Mouse (Mus musculus): ENCODE results near the gene C6. TPM values are rescaled to one million over a fixed set of nuclear protein-coding genes. Genes with fewer than 3 reads are reported as not detected.

C6 gene
- polyA plus RNA-seq (2015; fragmentation: Nextera tagmentation; extraction: Ambion mirVana) = 2.7 and 3.0 TPM in 2 replicates

DNA sequence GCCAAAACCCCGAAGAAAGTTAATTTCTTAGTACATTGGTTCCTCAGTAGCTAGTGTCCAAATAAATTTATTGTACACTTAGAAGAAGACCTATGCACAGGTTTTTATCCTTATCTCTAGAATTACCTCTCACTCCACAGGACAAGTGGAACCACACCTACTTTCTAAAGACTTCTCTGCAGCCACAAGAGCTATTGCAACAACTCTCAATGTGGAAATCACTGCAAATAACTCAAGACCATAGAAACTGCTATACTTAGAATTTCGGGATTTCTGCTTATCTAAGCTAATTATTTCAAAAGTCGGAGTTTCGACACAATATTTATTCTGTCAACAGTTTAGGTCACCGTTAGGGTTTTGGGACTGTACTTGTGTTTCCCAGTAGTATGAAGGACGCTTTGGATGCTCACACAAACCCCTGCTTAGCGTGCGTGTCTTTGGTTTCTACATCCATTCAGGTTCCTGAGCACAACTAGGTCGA lies at the start of gene C6:
TSS of gene C6 (plus strand) at position 346 of the 481 bp plus-strand sequence.
- Histone ChIP-seq H3K27me3 (no peaks in the 10 kb centered on the region), H3K9me3 (replicated peaks) (no peaks in the 10 kb centered on the region), H3K4me1 (replicated peaks) (no peaks in the 10 kb centered on the region), H3K27ac (replicated peaks) (no peak within 1 kb of the TSS), H3K4me2 (no peak within 1 kb of the TSS), H3K4me3 (replicated peaks) (no peak within 1 kb of the TSS), H3K36me3 (replicated peaks) (no peaks in the 10 kb centered on the region), H3K9ac (no peak within 1 kb of the TSS)
- 63% methylated on average over 9 of the region's 9 CpGs for WGBS (ENCODE audit: insufficient replicate concordance)
- no peak for ATAC-seq (ENCODE audit: insufficient read depth)

DNA sequence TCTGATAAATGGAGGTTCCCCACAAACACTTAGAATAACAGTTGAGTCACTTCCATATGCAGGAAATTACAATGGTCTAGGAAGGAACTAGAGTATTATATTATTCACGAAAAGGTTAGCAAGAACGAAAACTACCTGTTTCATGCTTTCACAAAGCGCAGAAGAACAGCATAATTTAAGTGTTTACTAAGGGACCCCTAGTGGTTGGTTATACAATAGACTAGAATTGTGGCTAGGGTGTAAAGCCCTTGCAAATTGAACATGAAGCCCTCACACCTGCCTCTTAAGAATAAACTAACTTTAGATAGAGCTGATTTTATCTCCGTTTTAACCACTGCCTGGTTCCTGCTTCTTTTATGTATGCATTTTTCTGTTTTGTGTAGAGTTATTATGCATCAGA lies 29.4 kb upstream of the C6 start:
- Histone ChIP-seq H3K4me2 (no peak overlapping the region), H3K4me1 (replicated peaks) (no peaks in the 10 kb centered on the region), H3K9ac (no peak overlapping the region), H3K9me3 (replicated peaks) (no peaks in the 10 kb centered on the region), H3K27me3 (no peaks in the 10 kb centered on the region), H3K27ac (replicated peaks) (no peak overlapping the region), H3K36me3 (replicated peaks) (no peaks in the 10 kb centered on the region), H3K4me3 (replicated peaks) (no peak overlapping the region)
- no peak for ATAC-seq (ENCODE audit: insufficient read depth)
- 57% methylated on average over 4 of the region's 4 CpGs for WGBS (ENCODE audit: insufficient replicate concordance)

DNA sequence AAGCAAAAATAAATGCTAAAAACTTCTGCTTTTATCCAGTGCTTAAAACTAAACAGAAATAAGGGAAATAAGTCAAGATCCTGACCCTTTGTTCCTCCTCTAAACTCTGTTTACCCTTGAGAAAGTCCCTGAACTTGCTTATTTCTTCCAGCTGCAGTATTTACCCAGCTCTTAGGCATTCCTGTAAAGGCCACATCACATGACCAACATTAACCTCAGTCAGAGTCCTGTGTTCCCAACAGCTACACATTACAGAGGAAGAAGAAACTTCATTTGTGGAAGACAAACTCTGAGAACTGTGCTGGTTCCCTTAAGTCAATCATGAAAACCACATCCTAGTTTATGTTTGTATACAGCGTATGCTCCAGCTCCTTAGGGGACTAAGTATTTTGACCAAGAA lies 7.2 kb downstream of the C6 start:
- Histone ChIP-seq H3K9ac (no peak overlapping the region), H3K9me3 (replicated peaks) (no peaks in the 10 kb centered on the region), H3K4me1 (replicated peaks) (no peaks in the 10 kb centered on the region), H3K27ac (replicated peaks) (no peak overlapping the region), H3K4me2 (no peak overlapping the region), H3K36me3 (replicated peaks) (no peaks in the 10 kb centered on the region), H3K27me3 (no peaks in the 10 kb centered on the region), H3K4me3 (replicated peaks) (no peak overlapping the region)
- ATAC-seq (ENCODE audit: insufficient read depth) = no peak
- 71% methylated on average over 1 of the region's 1 CpGs for WGBS (ENCODE audit: insufficient replicate concordance)

DNA sequence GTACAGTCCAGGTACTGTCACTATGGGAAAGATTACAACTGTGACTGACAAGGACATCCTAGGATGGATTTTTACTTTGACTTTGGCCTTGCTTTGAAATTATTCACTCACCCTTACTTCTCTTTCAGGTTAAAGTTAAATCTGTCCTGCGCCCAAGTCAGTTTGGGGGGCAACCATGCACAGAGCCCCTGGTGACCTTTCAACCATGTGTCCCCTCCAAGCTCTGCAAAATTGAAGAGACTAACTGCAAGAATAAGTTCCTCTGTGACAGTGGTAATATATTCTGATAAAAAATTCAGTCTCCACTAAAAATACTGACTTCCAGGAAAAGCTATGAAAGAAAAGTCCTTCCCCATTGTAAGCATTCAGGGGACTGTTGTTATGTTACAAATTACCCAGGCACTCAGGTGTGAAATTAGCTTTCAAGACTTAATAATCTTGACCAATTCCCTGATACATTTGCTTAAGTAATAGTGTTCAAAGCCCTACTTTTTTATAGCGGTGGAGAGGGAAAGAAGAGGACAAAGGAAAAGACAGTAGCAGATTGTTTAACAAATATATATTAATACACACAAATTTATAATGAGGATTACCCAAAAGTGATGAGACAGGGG lies 8.1 kb downstream of the C6 start:
- Histone ChIP-seq H3K27ac (replicated peaks) (no peak overlapping the region), H3K36me3 (replicated peaks) (no peaks in the 10 kb centered on the region), H3K27me3 (no peaks in the 10 kb centered on the region), H3K9ac (no peak overlapping the region), H3K4me3 (replicated peaks) (no peak overlapping the region), H3K9me3 (replicated peaks) (no peaks in the 10 kb centered on the region), H3K4me1 (replicated peaks) (no peaks in the 10 kb centered on the region), H3K4me2 (no peak overlapping the region)
- 71% methylated on average over 2 of the region's 2 CpGs for WGBS (ENCODE audit: insufficient replicate concordance)
- ATAC-seq (ENCODE audit: insufficient read depth) = no peak

DNA sequence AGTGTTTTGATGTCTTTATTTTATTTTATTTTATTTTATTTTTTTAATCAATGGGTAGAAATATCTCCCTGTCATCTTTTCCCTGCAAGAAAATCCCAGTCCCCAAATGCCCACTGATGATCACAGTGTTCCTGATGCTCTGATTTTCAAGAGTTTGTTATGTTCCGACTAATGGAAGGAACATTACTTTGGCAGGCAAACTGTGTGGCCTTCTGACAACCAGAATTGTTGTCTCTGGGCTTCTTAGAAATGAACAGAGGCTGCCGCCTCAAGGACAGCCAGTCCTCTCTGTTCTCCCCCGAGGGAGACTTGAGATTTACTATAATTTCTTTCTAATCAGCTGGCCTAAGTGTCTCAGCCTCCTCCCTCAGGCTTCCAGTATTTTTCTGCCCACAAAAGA lies 20.7 kb downstream of the C6 start:
- H3K4me2 ChIP-seq = no peak overlapping the region
- no peak for ATAC-seq (ENCODE audit: insufficient read depth)
- no peak overlapping the region for H3K27ac ChIP-seq (replicated peaks)
- H3K9me3 ChIP-seq (replicated peaks) = no peaks in the 10 kb centered on the region
- H3K27me3 ChIP-seq = no peaks in the 10 kb centered on the region
- H3K4me3 ChIP-seq (replicated peaks) = no peak overlapping the region
- no peak overlapping the region for H3K9ac ChIP-seq
- WGBS (ENCODE audit: insufficient replicate concordance) = 55% methylated on average over 3 of the region's 3 CpGs
- no peaks in the 10 kb centered on the region for H3K4me1 ChIP-seq (replicated peaks)
- H3K36me3 ChIP-seq (replicated peaks) = no peaks in the 10 kb centered on the region

DNA sequence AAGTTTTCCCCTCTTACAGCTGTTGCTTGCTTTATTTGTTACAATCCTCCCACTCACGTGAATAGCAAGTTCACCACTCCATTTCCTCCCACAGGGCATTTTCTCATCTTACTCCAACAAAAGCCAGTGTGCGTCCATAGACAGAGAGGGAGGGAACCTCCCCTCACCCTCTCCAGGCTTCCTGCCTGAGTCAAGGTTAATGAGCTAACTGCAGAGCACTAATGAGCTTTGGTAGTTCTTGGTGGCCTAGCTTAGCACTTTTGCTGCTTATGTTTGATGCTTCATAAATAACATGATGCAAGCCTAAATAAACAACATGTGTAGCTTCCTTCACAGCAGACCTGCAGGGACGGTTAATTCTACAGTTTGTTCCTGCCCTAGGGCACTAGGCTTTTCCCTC lies 63.4 kb downstream of the C6 start:
- Histone ChIP-seq H3K4me2 (no peak overlapping the region), H3K4me1 (replicated peaks) (no peaks in the 10 kb centered on the region), H3K36me3 (replicated peaks) (no peaks in the 10 kb centered on the region), H3K27ac (replicated peaks) (no peak overlapping the region), H3K9ac (no peak overlapping the region), H3K27me3 (no peaks in the 10 kb centered on the region), H3K9me3 (replicated peaks) (no peaks in the 10 kb centered on the region), H3K4me3 (replicated peaks) (no peak overlapping the region)
- 42% methylated on average over 3 of the region's 3 CpGs for WGBS (ENCODE audit: insufficient replicate concordance)
- ATAC-seq (ENCODE audit: insufficient read depth) = no peak

DNA sequence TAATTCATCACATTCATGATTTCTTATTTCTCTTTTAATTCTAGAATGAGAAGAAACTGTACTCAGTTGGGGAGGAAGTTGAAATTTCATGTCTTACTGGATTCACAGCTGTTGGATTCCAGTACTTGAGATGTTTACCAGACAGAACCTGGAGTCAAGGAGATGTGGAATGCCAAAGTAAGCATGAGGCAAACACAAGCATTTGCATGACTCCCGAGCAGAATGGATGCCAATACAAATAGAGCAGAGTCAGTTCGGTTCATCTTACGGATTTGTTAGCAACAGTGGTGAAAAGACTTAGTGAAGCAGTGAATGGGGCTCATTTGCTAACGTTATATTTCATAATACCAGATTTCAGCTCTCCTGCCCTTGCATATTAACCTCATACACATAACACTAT lies 69.9 kb downstream of the C6 start:
- WGBS (ENCODE audit: insufficient replicate concordance) = 45% methylated on average over 4 of the region's 4 CpGs
- ATAC-seq (ENCODE audit: insufficient read depth) = no peak

DNA sequence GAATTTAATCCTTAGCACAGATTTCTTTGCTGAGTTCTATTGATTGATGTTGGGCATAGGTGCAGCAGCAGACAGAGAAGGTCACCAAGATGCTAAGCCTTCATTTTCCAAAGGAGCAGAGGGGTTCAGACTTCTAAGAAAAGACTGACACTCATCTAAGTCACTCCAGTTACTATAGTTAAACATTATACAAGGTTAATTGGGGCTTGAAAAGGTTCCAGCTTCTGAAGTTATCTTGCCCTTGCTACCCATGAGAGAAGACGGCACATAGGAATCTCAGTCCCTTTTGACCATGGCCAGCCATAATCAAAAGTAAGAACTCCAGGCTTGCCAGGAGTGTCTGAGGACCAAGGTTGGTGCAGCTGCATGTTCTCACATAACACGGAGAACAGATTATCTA lies 77.3 kb downstream of the C6 start:
- no peak overlapping the region for H3K27ac ChIP-seq (replicated peaks)
- no peak overlapping the region for H3K9ac ChIP-seq
- ATAC-seq (ENCODE audit: insufficient read depth) = no peak
- 71% methylated on average over 2 of the region's 2 CpGs for WGBS (ENCODE audit: insufficient replicate concordance)
- H3K27me3 ChIP-seq = no peaks in the 10 kb centered on the region
- no peaks in the 10 kb centered on the region for H3K4me1 ChIP-seq (replicated peaks)
- no peak overlapping the region for H3K4me3 ChIP-seq (replicated peaks)
- no peaks in the 10 kb centered on the region for H3K36me3 ChIP-seq (replicated peaks)
- no peaks in the 10 kb centered on the region for H3K9me3 ChIP-seq (replicated peaks)
- H3K4me2 ChIP-seq = no peak overlapping the region

More for the DNA sequence above, 69.9 kb downstream of the C6 start:
- H3K27me3 ChIP-seq = no peaks in the 10 kb centered on the region
- no peak overlapping the region for H3K27ac ChIP-seq (replicated peaks)
- H3K9ac ChIP-seq = no peak overlapping the region
- no peaks in the 10 kb centered on the region for H3K4me1 ChIP-seq (replicated peaks)
- no peaks in the 10 kb centered on the region for H3K36me3 ChIP-seq (replicated peaks)
- H3K4me3 ChIP-seq (replicated peaks) = no peak overlapping the region
- no peak overlapping the region for H3K4me2 ChIP-seq
- no peaks in the 10 kb centered on the region for H3K9me3 ChIP-seq (replicated peaks)

DNA sequence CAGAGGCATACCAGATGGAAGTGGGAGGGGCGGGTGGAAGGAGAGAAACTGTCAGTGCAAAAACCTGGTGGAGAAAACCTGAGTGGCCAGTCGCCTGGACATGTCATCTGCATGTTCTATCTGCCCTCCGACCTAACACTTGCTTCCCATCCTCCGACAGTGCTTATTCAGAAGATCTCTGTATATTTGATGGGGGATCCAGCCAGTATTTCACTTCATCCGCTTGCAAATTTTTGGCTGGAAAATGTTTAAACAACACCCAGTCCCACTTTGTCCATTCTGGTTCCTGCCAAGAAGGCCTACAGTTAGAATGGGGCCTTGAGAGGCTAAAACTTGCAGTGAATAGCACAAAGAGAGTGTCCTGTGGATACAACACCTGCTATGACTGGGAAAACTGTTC lies 81.2 kb downstream of the C6 start:
- no peak for ATAC-seq (ENCODE audit: insufficient read depth)

DNA sequence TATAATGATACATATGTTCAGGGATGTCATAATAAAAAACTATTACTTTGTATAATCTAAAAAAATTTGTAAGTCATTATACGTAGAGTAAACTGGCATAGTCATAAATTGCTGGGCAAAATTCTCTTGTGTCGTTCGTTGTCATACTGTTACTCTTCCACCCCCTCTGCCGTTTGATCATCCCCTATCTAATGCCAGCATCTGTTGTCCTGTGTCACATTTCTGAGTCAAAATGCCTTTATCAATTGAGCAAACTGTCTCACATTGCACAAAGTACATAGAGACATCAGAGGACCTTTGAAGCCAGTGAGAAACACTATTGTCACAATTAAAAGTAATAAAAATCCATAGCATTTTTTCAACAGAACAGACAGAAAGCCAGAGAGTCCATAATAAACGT lies 88.0 kb downstream of the C6 start:
- WGBS (ENCODE audit: insufficient replicate concordance) = 50% methylated on average over 5 of the region's 5 CpGs

More for the DNA sequence above, 81.2 kb downstream of the C6 start:
- WGBS (ENCODE audit: insufficient replicate concordance) = 59% methylated on average over 5 of the region's 5 CpGs
- Histone ChIP-seq H3K27ac (replicated peaks) (no peak overlapping the region), H3K4me1 (replicated peaks) (no peaks in the 10 kb centered on the region), H3K36me3 (replicated peaks) (no peaks in the 10 kb centered on the region), H3K4me2 (no peak overlapping the region), H3K4me3 (replicated peaks) (no peak overlapping the region), H3K27me3 (no peaks in the 10 kb centered on the region), H3K9ac (no peak overlapping the region), H3K9me3 (replicated peaks) (no peaks in the 10 kb centered on the region)

DNA sequence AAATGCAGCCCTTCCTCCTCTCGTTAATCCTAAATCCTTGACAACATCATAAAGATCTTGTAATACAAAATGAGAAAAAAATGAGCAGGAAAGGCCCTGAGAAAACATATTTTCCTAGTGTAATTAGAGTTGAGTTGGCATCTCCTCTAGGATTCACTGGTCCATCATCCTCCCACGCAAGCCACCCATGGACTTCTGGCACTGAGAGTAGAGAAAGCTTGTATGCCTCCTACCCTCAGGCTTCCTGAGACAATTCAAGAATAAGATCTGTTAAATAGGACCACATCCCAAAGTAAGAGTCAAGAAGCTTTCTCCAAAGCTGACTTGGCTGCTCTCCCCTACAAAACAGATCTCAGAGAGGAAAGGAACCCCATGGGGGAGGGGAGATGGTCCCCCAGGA lies 88.7 kb downstream of the C6 start:
- ATAC-seq (ENCODE audit: insufficient read depth) = no peak
- H3K4me3 ChIP-seq (replicated peaks) = no peak overlapping the region
- WGBS (ENCODE audit: insufficient replicate concordance) = 64% methylated on average over 2 of the region's 2 CpGs
- no peak overlapping the region for H3K27ac ChIP-seq (replicated peaks)
- H3K4me2 ChIP-seq = no peak overlapping the region
- no peaks in the 10 kb centered on the region for H3K36me3 ChIP-seq (replicated peaks)
- no peaks in the 10 kb centered on the region for H3K27me3 ChIP-seq
- H3K9ac ChIP-seq = no peak overlapping the region
- no peaks in the 10 kb centered on the region for H3K9me3 ChIP-seq (replicated peaks)
- no peaks in the 10 kb centered on the region for H3K4me1 ChIP-seq (replicated peaks)

More for the DNA sequence above, 88.0 kb downstream of the C6 start:
- Histone ChIP-seq H3K9ac (no peak overlapping the region), H3K4me2 (no peak overlapping the region), H3K9me3 (replicated peaks) (no peaks in the 10 kb centered on the region), H3K27ac (replicated peaks) (no peak overlapping the region), H3K4me3 (replicated peaks) (no peak overlapping the region), H3K27me3 (no peaks in the 10 kb centered on the region), H3K36me3 (replicated peaks) (no peaks in the 10 kb centered on the region), H3K4me1 (replicated peaks) (no peaks in the 10 kb centered on the region)
- no peak for ATAC-seq (ENCODE audit: insufficient read depth)
